Mouse (Mus musculus) kidney, adult 8-10 months (tissue): Measurements from ENCODE around the gene D630045J12Rik.

Experiments
- DNase-seq, 2 experiments: peaks; one replicate each; pipeline ENCODE4 v3.0.0; 2022

D630045J12Rik gene

GRCm38 (mm10) chr6:38129883-38130282 lies 123.9 kb downstream of the D630045J12Rik start:
- no peak for DNase-seq

DNA sequence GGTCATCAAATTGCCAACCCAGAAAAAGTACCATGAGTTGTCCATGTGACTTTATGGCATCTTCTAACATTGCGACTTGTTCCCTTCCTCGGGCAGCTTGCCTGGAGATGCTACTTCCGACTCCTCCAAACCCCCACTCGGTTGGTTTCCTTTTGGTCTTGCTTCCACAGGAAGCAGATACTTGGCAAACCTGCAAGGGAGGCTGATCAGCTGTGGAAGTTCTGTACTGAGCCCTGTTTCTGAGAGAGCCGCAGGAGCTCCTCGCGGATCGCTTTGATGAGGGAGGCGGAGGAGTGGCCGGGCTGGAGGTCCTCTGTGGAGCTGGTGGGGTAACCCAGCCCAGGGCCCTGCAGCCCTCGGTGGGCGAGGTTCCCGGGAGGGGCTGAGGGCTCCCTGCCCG lies 125.7 kb downstream of the D630045J12Rik start:
- DNase-seq, result no peak

DNA sequence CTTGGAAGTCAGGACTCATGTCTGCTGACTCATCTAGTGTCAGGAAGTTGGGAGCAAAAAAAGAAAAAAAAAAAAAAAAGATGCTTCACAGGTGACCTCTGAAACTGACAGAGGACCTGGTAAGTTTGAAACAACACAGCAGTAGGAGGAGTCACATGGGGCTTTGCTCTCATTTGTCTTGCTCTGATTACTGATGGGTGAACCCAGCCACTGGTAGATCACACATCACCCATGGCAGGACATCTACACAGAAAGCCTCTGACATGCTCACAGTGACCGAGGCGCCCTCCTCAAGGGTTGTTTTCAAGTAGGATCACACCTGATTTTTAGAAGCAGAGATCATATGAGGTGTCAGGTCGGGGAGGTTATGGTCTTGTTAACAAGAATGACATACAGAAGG lies 128.3 kb downstream of the D630045J12Rik start:
- DNase-seq, result peak in 1 of 2 experiments; percentile 57

DNA sequence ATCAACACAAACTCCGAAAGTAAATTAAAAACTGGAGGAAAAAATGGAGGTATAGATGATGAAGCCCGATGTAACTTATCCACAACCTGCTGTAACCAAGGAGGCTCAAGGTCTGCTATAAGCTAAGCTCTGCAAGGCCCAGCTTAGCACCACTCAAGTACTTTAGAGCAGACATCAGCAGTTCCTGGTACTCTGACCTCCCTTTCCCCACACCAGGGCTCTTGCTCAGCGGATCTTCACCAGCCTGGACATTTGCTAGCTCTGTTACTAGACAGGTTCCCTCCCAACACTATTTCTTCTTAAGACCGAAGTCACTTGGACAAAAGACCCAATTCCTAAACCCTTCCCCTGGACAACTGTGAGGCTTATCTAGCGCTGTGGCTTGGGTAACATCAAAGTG lies 128.9 kb downstream of the D630045J12Rik start:
- peak in 1 of 2 experiments; percentile 56 for DNase-seq

- peak; percentile 91 to 95 for DNase-seq
Measured at GRCm38 (mm10) chr6:38124207-38124835, 129.5 kb downstream of the D630045J12Rik start, which contains the start of gene Atp6v0a4. Gene Atp6v0a4, minus strand, starts transcription at chr6:38124586.

GRCm38 (mm10) chr6:38123471-38124206 lies 130.2 kb downstream of the D630045J12Rik start:
- peak in 1 of 2 experiments; percentile 45 for DNase-seq

- peak; percentile 67 to 75 for DNase-seq
Measured at GRCm38 (mm10) chr6:38122791-38123190, 131.0 kb downstream of the D630045J12Rik start.

DNA sequence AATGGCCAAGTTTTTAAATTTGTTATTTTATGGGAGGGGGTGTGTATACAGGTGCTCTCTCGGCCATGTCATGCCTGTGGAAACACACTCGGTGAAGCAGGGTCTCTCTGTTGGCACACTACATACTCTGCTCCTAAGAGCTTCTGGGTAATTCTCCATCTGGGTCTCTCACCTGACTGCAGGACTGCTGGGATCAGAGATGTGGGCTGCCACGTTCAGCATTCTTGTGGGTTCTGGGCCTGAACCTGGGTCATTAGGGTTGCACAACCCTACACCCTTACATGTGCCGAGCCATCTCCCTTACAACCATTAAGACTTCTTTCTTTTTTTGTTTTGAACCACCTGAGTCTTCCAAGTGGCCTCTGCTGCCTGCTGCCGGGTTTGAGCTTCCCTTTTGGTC lies 132.0 kb downstream of the D630045J12Rik start:
- DNase-seq, result no peak

DNA sequence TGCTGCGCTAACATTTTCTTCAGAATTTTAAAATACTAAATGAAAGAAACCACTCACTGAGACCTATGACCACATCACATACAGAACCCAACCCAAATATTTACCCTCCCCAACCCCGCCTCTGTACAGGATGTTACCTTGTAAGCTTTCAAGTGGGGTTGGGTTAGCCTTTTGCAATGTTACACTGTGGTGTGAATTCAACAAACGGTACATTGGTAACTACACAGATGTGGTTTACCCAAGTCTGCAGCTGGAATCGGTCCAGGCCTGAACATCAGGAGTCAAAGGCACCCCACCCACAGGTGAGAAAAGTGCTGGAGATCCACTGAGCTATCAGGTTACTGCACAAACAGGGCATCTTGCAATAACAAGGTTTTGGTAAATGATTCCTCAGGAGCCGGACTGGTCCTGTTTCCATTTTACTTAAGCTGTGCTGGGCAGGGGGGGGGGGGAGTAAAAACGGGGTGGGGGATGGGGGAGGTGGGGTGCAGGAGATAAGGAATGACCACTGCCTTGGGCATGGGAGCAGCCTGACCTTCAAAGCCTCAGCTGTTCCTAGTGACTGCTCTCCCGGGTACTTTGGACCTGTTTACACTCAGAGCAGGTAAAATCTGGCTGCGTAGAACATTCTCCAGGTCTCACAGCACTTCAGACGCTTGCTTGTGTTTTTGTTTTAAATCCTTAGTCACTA lies 133.0 kb downstream of the D630045J12Rik start:
- peak; percentile 77 to 88 for DNase-seq

- DNase-seq, result no peak
Measured at GRCm38 (mm10) chr6:38118341-38118740, 135.5 kb downstream of the D630045J12Rik start.

- DNase-seq, result no peak
Measured at GRCm38 (mm10) chr6:38116107-38116770, 137.6 kb downstream of the D630045J12Rik start.

GRCm38 (mm10) chr6:38110859-38111258 lies 142.9 kb downstream of the D630045J12Rik start:
- peak; percentile 62 to 87 for DNase-seq

DNA sequence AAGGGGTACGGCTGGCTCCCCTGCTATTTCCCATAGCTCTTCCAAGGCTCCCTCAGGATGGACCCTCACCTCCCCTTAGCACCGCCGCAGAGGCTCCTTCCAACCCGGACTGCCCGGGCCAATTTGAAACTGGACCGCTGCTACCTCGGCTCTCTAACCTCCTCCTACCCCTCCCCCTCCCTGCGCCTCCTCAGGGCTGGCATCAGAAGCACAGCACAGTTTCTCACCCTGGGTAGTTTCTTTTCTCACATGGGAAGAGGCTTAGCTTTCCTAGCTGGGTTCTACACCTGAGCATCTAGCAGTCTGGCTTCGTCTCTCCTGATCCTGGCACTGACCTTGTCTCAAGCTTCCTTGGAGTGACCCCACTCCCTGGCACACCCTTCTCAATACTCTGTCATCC lies 143.9 kb downstream of the D630045J12Rik start:
- no peak for DNase-seq

DNA sequence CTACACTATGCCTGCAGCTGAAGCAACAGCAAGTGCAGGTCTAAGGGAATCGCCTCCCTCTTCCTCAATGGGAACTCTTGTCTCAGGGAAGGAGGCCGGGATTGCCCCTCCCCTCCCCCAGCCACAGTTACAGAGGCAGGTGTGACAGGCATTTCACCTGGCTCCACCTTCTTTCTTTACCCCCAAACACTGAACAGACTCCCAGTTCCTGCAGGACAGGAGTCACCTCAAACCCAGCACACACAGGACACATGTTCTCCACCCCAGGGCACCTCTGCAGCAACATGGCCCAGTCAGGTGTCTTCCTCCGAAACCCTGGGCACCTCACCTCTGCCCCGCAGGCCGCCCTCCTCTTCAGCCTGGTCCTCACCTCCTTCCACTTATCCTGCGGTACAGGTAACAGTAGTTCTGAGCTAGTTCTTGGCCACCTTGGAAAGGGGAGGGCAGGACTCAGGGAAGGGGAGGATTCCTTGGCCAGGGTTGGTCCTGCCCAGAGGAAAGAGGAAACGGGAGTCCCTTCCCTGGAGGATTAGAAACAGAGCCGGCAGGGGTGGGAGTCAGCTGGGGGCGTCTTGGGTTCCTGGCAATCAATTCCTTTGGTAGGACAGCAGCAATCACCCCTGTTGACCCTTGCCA lies 144.5 kb downstream of the D630045J12Rik start, which contains the start of gene Tmem213:
Gene Tmem213, plus strand, starts transcription at position 96 of the 636 bp plus-strand sequence.
- peak; percentile 49 to 67 for DNase-seq

GRCm38 (mm10) chr6:38108449-38108848 lies 145.4 kb downstream of the D630045J12Rik start:
- no peak for DNase-seq

DNA sequence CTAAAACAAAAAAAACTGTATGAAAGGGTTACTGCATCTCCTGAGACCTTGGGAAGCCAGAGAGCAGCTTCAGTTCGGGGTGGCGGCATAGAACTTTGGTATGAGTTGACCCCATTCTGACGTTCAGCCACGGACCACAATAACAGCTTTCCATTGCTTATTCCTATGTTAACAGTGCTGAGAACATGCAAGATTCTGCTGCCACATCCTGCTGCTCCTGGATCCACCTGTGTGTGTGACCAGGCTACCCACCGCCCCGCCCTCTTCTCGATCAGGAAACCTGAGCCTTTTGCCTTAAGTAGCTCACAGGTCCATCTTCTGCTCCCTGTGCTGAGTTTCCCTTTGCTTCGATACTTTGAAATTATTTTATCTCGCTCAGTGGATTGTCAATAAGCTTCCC lies 147.9 kb downstream of the D630045J12Rik start:
- DNase-seq, result no peak

DNA sequence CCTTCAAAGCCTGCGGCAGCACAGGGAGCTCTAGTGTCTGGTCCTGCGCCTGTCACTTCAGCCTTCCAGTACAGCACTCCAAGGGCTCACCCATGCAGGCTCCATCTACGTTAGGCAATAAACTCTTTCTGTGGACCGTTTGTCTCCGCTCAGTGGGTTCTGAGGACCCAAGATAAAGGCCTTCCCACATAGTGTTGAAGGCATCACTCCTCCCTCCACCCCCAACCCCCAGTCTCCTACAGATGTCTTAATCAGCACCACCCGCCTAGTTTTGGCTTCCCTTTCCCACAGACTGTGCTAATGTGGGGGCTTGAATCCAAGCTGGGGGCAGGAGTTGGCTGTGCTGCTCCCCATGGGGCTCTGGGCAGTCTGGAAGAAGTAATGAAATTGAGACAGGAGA lies 150.0 kb downstream of the D630045J12Rik start:
- DNase-seq, result no peak

DNA sequence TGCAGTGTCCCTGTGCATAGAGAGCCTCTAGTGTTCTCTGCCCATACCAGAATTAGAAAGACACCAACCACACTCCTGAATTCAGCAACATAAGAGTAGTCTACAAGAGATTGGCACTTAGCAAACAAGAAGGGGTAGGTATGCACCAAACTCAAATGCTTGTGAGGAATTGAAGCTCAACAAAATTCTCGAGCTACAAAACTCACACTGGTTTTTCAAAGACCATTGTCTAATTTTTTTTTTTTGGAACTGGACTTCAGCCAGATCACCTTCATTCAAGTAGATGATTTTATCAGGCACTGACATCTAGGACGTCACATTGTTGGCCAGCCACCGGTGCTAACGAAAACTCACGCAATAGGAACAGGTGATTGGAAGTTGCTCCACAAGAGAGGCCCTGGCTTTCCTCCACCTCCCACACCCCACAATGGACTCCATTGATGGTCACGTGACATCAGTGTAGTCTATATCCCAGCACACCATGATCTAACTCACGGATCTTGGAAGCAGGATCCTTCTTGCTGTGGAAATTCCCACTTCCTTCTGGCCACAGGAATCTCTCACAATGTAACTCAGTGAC lies 151.5 kb downstream of the D630045J12Rik start:
- no peak for DNase-seq

GRCm38 (mm10) chr6:38096961-38097370 lies 156.8 kb downstream of the D630045J12Rik start:
- DNase-seq, result peak; percentile 58 to 63

- no peak for DNase-seq
Measured at GRCm38 (mm10) chr6:38094701-38095100, 159.1 kb downstream of the D630045J12Rik start.

DNA sequence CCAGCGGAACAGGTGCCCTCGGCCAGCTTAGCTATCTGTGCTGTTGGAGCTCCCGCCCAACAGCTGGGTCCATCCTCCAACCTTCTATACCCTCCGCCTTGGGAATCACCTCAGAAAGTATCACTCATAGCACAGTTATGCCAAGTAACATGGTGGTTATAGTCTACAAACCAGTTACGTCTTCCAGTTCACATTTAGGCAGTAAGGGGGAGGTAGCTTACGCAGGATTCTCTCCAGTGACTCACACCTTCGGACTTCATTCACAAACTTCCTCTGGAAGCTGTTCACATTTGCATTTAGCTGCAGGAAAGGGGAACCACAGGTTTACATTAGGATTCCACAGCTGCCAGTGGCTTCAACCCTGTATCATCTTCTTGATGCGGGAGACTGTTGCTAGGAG lies 161.3 kb downstream of the D630045J12Rik start:
- no peak for DNase-seq
